Mouse (Mus musculus): ENCODE results near the gene Fam171b. TPM values are rescaled to one million over a fixed set of nuclear protein-coding genes. Genes with fewer than 3 reads are reported as not detected.

The Fam171b gene
- polyA plus RNA-seq, 1 experiment from 2014 or later, result 73.0 TPM

Other genes starting within 250 kb of the Fam171b start
- 161 and 164 TPM in 2 replicates for gene Zc3h15, start 168.2 kb upstream of the Fam171b start, polyA plus RNA-seq (2014; fragmentation: Nextera tagmentation; extraction: Ambion mirVana)
- gene Itgav, start 88.2 kb upstream of the Fam171b start, polyA plus RNA-seq (2014; fragmentation: Nextera tagmentation; extraction: Ambion mirVana), result 46.7 and 55.8 TPM in 2 replicates
- not detected in 2 replicates for gene Zswim2, start 128.6 kb downstream of the Fam171b start, polyA plus RNA-seq (2014; fragmentation: Nextera tagmentation; extraction: Ambion mirVana)
- not detected in 2 replicates for gene Gm13698, start 143.1 kb downstream of the Fam171b start, polyA plus RNA-seq (2014; fragmentation: Nextera tagmentation; extraction: Ambion mirVana)
- gene Gm13693, start 148.9 kb downstream of the Fam171b start, polyA plus RNA-seq (2014; fragmentation: Nextera tagmentation; extraction: Ambion mirVana), result not detected in 2 replicates
- not detected in 2 replicates for gene Gm13695, start 154.7 kb downstream of the Fam171b start, polyA plus RNA-seq (2014; fragmentation: Nextera tagmentation; extraction: Ambion mirVana)
- not detected in 2 replicates for gene Gm13696, start 160.5 kb downstream of the Fam171b start, polyA plus RNA-seq (2014; fragmentation: Nextera tagmentation; extraction: Ambion mirVana)
- gene Gm13694, start 166.3 kb downstream of the Fam171b start, polyA plus RNA-seq (2014; fragmentation: Nextera tagmentation; extraction: Ambion mirVana), result not detected in 2 replicates
- not detected in 2 replicates for gene Gm13697, start 172.1 kb downstream of the Fam171b start, polyA plus RNA-seq (2014; fragmentation: Nextera tagmentation; extraction: Ambion mirVana)
- not detected in 2 replicates for gene Gm13691, start 177.9 kb downstream of the Fam171b start, polyA plus RNA-seq (2014; fragmentation: Nextera tagmentation; extraction: Ambion mirVana)